Mouse (Mus musculus): Measurements from ENCODE around the gene Pla2g6. TPM values are rescaled to one million over a fixed set of nuclear protein-coding genes. Genes with fewer than 3 reads are reported as not detected.

Pla2g6 gene
- polyA plus RNA-seq, 1 experiment from 2014 or later: 9.9 TPM

- WGBS: 51% methylated on average over 8 of the region's 8 CpGs
- ATAC-seq (replicated peaks; ENCODE audit: insufficient number of reproducible peaks, insufficient read depth, low FRiP score, low read depth): no peak
Measured at GRCm38 (mm10) chr15:79348651-79349050, 20.5 kb upstream of the Pla2g6 start.

GRCm38 (mm10) chr15:79347845-79348506 lies 19.8 kb upstream of the Pla2g6 start:
- H3K9me3 ChIP-seq (replicated peaks): no peaks in the 10 kb centered on the region
- no peaks in the 10 kb centered on the region for H3K36me3 ChIP-seq
- H3K4me1 ChIP-seq (replicated peaks): peaks cover 42% of the 10 kb centered on the region
- ATAC-seq (replicated peaks; ENCODE audit: insufficient number of reproducible peaks, insufficient read depth, low FRiP score, low read depth): peak; percentile 85
- H3K9ac ChIP-seq: peak overlapping the region; percentile 61
- H3K4me2 ChIP-seq: peak overlapping the region; percentile 67
- peak overlapping the region; percentile 57 for H3K4me3 ChIP-seq
- WGBS: 2% methylated on average over 43 of the region's 46 CpGs
- peak overlapping the region; percentile 94 for H3K27ac ChIP-seq
- 0 out of 2 replicates have a peak, but pooled peaks cover 2% of the 10 kb centered on the region for H3K27me3 ChIP-seq

More at GRCm38 (mm10) chr15:79348651-79349050, 20.5 kb upstream of the Pla2g6 start:
- Histone ChIP-seq H3K4me2 (peak overlapping the region; percentile 67), H3K9ac (peak overlapping the region; percentile 61), H3K36me3 (no peaks in the 10 kb centered on the region), H3K4me3 (peak overlapping the region; percentile 57), H3K27ac (peak overlapping the region; percentile 94), H3K9me3 (replicated peaks) (no peaks in the 10 kb centered on the region), H3K27me3 (0 out of 2 replicates have a peak, but pooled peaks cover 2% of the 10 kb centered on the region), H3K4me1 (replicated peaks) (peaks cover 42% of the 10 kb centered on the region)

GRCm38 (mm10) chr15:79347165-79347844 lies 19.1 kb upstream of the Pla2g6 start:
- under 1% methylated on average over 61 of the region's 61 CpGs for WGBS
- Histone ChIP-seq H3K4me2 (peak overlapping the region; percentile 67), H3K27me3 (0 out of 2 replicates have a peak, but pooled peaks cover 2% of the 10 kb centered on the region), H3K4me1 (replicated peaks) (peaks cover 36% of the 10 kb centered on the region), H3K9ac (peak overlapping the region; percentile 61), H3K4me3 (peak overlapping the region; percentile 57), H3K9me3 (replicated peaks) (no peaks in the 10 kb centered on the region), H3K36me3 (no peaks in the 10 kb centered on the region), H3K27ac (peak overlapping the region; percentile 94)
- peak; percentile 83 for ATAC-seq (replicated peaks; ENCODE audit: insufficient number of reproducible peaks, insufficient read depth, low FRiP score, low read depth)

GRCm38 (mm10) chr15:79346051-79346793 lies 18.0 kb upstream of the Pla2g6 start, which contains the start of gene Maff:
Gene Maff (plus strand): TSS chr15:79346621.
- no peak for ATAC-seq (replicated peaks; ENCODE audit: insufficient number of reproducible peaks, insufficient read depth, low FRiP score, low read depth)
- Histone ChIP-seq H3K9me3 (replicated peaks) (no peaks in the 10 kb centered on the region), H3K36me3 (no peaks in the 10 kb centered on the region), H3K4me3 (peak within 1 kb of the TSS; percentile 57), H3K27ac (peak within 1 kb of the TSS; percentile 94), H3K4me2 (peak within 1 kb of the TSS; percentile 67), H3K4me1 (replicated peaks) (peaks cover 26% of the 10 kb centered on the region), H3K27me3 (0 out of 2 replicates have a peak, but pooled peaks cover 2% of the 10 kb centered on the region), H3K9ac (peak within 1 kb of the TSS; percentile 61)
- WGBS: 54% methylated on average over 8 of the region's 8 CpGs

GRCm38 (mm10) chr15:79344627-79345026 lies 16.4 kb upstream of the Pla2g6 start:
- Histone ChIP-seq H3K4me1 (replicated peaks) (peaks cover 15% of the 10 kb centered on the region), H3K4me3 (no peak overlapping the region), H3K4me2 (no peak overlapping the region), H3K27ac (no peak overlapping the region), H3K9ac (no peak overlapping the region), H3K27me3 (0 out of 2 replicates have a peak, but pooled peaks cover 2% of the 10 kb centered on the region), H3K36me3 (no peaks in the 10 kb centered on the region), H3K9me3 (replicated peaks) (no peaks in the 10 kb centered on the region)
- ATAC-seq (replicated peaks; ENCODE audit: insufficient number of reproducible peaks, insufficient read depth, low FRiP score, low read depth): no peak
- WGBS: 76% methylated on average over 4 of the region's 4 CpGs

GRCm38 (mm10) chr15:79342641-79343337 lies 14.6 kb upstream of the Pla2g6 start:
- Histone ChIP-seq H3K4me1 (replicated peaks) (no peaks in the 10 kb centered on the region), H3K27ac (no peak overlapping the region), H3K27me3 (0 out of 2 replicates have a peak, but pooled peaks cover 2% of the 10 kb centered on the region), H3K9me3 (replicated peaks) (no peaks in the 10 kb centered on the region), H3K4me3 (no peak overlapping the region), H3K4me2 (no peak overlapping the region), H3K9ac (no peak overlapping the region), H3K36me3 (no peaks in the 10 kb centered on the region)
- 63% methylated on average over 6 of the region's 6 CpGs for WGBS
- no peak for ATAC-seq (replicated peaks; ENCODE audit: insufficient number of reproducible peaks, insufficient read depth, low FRiP score, low read depth)

- Histone ChIP-seq H3K4me1 (replicated peaks) (no peaks in the 10 kb centered on the region), H3K27ac (no peak overlapping the region), H3K9ac (no peak overlapping the region), H3K9me3 (replicated peaks) (no peaks in the 10 kb centered on the region), H3K27me3 (no peaks in the 10 kb centered on the region), H3K4me2 (no peak overlapping the region), H3K36me3 (no peaks in the 10 kb centered on the region), H3K4me3 (no peak overlapping the region)
- ATAC-seq (replicated peaks; ENCODE audit: insufficient number of reproducible peaks, insufficient read depth, low FRiP score, low read depth): no peak
- 65% methylated on average over 5 of the region's 5 CpGs for WGBS
Measured at GRCm38 (mm10) chr15:79338978-79339377, 10.8 kb upstream of the Pla2g6 start.

- no peaks in the 10 kb centered on the region for H3K4me1 ChIP-seq (replicated peaks)
- H3K9me3 ChIP-seq (replicated peaks): no peaks in the 10 kb centered on the region
- no peak overlapping the region for H3K9ac ChIP-seq
- H3K36me3 ChIP-seq: no peaks in the 10 kb centered on the region
- H3K4me2 ChIP-seq: no peak overlapping the region
- no peak for ATAC-seq (replicated peaks; ENCODE audit: insufficient number of reproducible peaks, insufficient read depth, low FRiP score, low read depth)
- H3K4me3 ChIP-seq: no peak overlapping the region
- H3K27me3 ChIP-seq: no peaks in the 10 kb centered on the region
- H3K27ac ChIP-seq: no peak overlapping the region
- WGBS: 57% methylated on average over 7 of the region's 7 CpGs
Measured at GRCm38 (mm10) chr15:79335061-79335655, 7.0 kb upstream of the Pla2g6 start.

- no peak for ATAC-seq (replicated peaks; ENCODE audit: insufficient number of reproducible peaks, insufficient read depth, low FRiP score, low read depth)
- WGBS: 71% methylated on average over 4 of the region's 4 CpGs
- Histone ChIP-seq H3K9ac (no peak overlapping the region), H3K4me2 (no peak overlapping the region), H3K36me3 (no peaks in the 10 kb centered on the region), H3K4me3 (no peak overlapping the region), H3K27ac (no peak overlapping the region), H3K27me3 (no peaks in the 10 kb centered on the region), H3K4me1 (replicated peaks) (no peaks in the 10 kb centered on the region), H3K9me3 (replicated peaks) (no peaks in the 10 kb centered on the region)
Measured at GRCm38 (mm10) chr15:79333409-79333808, 5.2 kb upstream of the Pla2g6 start.

GRCm38 (mm10) chr15:79330521-79330920 lies 2.3 kb upstream of the Pla2g6 start:
- ATAC-seq (replicated peaks; ENCODE audit: insufficient number of reproducible peaks, insufficient read depth, low FRiP score, low read depth): no peak
- WGBS: 50% methylated on average over 4 of the region's 4 CpGs

More at GRCm38 (mm10) chr15:79330521-79330920, 2.3 kb upstream of the Pla2g6 start:
- Histone ChIP-seq H3K36me3 (no peaks in the 10 kb centered on the region), H3K4me1 (replicated peaks) (peaks cover 21% of the 10 kb centered on the region), H3K9me3 (replicated peaks) (no peaks in the 10 kb centered on the region), H3K27me3 (no peaks in the 10 kb centered on the region), H3K9ac (no peak overlapping the region), H3K4me3 (no peak overlapping the region), H3K27ac (peak overlapping the region; percentile 31; the same call in 1 of the 2 replicates), H3K4me2 (no peak overlapping the region)

Measured in heart, embryonic 15.5 days (tissue).